Mouse (Mus musculus) myocyte (in vitro differentiated cells): ENCODE data around the gene Klre1.

Experiments
- CEBPB ChIP-seq: IDR thresholded peaks from 2 replicates; pipeline ENCODE4 v1.6.1; 2011; ENCODE audit warnings: mild to moderate bottlenecking, moderate library complexity; ENCODE audit not compliant: poor library complexity, insufficient read depth, severe bottlenecking
- MAX ChIP-seq: IDR thresholded peaks from one replicate; pipeline ENCODE4 v1.6.1; 2011; ENCODE audit warnings: low read depth, mild to moderate bottlenecking, control low read depth
- MYOG ChIP-seq, 3 experiments: IDR thresholded peaks; one replicate each; pipeline ENCODE4 v1.6.1; 2011; ENCODE audit warnings: control low read depth in 2 of 3, low read depth in 2 of 3, mild to moderate bottlenecking in 2 of 3; ENCODE audit not compliant: insufficient read length in 2 of 3, control insufficient read depth in 1 of 3, insufficient read depth in 1 of 3
- POLR2A ChIP-seq: IDR thresholded peaks from one replicate; pipeline ENCODE4 v1.6.1; 2011; ENCODE audit warnings: low read depth, mild to moderate bottlenecking, control low read depth, moderate library complexity; ENCODE audit not compliant: insufficient read length
- USF1 ChIP-seq: IDR thresholded peaks from one replicate; pipeline ENCODE4 v1.6.1; 2011; ENCODE audit warnings: low read depth, mild to moderate bottlenecking, control low read depth, moderate library complexity

DNA sequence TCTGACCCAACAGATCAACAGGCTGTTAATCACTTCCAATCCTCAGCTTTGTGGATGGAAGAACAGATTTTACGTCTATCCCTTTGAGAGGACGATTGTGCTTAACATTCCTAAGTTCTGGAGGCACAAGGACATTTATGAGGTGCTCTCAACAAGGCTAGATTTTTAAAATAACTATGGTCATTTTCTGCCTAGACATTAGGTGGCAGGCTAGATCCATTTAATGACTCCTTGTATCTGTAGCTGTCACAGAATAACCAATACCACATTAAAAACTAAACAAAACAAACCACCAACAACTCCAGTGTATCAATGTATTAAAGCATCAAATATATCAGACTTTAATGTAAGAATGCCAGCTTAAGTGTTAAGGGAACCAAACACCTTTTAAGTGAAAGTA, 2.4 kb upstream of the Klre1 start:
- no peak for TF ChIP-seq POLR2A
- TF ChIP-seq MAX = no peak
- no peak for TF ChIP-seq MYOG (IDR thresholded peaks at IDR 0.05; ENCODE audit: control insufficient read depth in 1 of 3, insufficient read depth in 1 of 3, insufficient read length in 2 of 3, low read depth in 2 of 3)
- TF ChIP-seq USF1 = no peak
- TF ChIP-seq CEBPB = no peak
